Mouse (Mus musculus) yolk sac, embryonic 10.5 days (tissue): ENCODE measurements around the gene 9430097D07Rik.
A peak's percentile ranks its signal among the peaks of the same experiment; 100 is the strongest.

ENCODE experiments used
- DNase-seq: peaks from one replicate; pipeline ENCODE4 v3.0.0-alpha.2; 2017; ENCODE audit warnings: low spot score

9430097D07Rik gene

DNA sequence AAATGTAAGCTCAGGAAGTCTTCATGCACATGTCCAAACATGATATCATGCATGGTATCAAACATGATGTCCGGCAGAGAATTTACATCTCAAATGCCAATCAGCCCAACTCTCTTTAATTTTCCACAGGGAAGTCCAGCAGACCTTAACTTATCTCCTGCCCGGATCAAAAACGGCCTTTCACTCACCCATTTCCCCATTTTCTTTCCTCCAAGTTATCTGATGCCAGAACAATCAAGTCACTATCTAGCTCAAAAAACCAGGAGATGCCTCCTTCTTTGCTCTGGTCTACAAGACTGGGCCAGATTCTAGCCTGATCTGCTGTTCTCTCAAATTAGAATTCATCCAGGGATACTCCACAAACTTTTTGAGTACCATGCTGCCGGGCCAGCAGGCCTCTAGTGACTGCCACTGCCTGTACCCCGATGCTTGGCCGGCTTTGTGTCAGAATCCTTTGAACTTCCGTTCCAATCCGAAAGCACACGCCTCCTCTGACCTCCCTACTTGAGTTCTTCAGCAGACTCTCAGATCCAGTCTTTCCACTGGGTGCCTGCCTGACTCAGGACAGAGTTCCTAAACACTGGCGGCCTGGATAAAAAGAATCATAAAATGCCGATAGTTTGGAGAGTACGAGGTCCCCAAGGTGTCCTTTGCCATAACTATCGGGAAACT, 41.3 kb downstream of the 9430097D07Rik start:
- no peak for DNase-seq

DNA sequence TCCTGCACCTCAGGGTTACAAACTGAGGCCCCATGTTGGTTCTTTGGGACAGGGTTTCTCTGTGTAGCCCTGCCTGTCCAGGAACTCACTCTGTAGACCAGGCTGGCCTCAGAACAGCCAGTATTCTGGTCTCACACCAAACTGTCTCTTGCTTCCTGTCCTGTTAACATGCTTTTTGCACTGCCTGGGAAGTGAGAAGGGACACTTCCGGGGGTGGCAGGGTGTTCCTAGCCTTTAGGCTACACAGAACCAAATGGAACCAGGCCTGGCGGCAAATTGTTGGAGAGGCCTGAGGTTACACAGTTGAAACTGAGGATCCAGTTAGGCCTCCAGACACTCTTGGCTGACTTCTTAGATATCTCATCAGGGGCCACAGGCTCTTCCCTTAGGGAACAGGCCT, 42.3 kb downstream of the 9430097D07Rik start:
- DNase-seq, result no peak

DNA sequence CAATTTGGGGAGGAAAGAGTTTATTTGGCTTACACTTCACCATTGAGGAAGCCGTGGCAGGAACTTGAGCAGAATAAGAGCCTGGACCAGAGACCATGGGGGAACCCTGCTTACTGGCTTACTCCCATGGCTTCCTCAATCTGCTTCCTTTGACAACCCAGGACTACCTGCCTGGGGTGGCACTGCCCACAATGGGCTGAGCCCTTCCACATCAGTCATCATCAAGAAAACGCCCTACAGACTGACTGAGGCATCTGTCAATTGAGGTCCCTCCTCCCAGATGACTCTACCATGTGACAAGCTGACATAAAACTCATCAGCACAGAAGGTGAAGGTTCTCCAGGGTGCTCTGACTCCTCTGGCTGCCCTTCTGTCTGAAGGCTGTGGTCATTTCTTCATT, 45.0 kb downstream of the 9430097D07Rik start:
- DNase-seq, result no peak

DNA sequence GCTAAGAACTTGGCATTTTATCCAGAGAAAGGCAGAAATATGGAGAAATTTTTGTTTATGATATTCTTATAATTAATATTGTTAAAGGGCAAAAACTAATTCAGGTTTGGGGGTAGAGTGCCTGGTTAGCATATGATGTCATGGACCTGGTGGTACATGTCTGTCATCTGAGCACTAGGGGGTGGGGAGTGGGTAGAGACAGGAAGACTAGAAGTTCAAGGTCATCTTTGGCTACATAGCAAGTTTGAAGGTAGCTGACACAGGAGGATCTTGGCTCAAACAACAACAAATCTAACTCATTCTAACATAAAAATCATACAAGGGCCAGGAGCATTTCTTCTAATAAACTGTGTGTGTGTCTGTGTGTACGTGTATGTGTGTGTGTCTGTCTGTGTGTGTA, 47.2 kb downstream of the 9430097D07Rik start:
- no peak for DNase-seq

DNA sequence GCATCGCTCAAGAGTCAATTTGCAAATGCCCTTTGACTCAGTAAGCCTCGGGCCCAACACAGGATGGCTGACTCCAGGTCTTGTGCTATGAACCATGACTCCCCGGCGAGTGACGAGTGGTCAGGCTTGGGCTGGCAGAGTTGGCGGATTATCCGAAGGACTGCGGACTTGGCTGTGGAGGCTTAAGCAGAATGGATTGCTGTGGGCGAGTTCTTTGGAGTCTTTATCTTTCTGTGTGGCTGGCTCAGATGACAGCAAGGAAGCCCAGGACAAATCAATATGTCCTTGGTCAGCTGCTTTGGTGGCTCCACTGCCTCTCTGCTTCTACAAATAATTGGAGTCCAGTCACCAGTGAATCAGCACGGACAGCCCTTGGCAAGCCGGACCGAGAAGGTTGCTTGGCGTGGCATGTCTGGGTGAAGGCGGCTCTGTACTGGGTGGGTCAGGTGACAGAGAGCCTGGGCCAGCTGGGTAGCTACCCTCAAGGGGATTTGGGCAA, 48.0 kb downstream of the 9430097D07Rik start:
- no peak for DNase-seq

DNA sequence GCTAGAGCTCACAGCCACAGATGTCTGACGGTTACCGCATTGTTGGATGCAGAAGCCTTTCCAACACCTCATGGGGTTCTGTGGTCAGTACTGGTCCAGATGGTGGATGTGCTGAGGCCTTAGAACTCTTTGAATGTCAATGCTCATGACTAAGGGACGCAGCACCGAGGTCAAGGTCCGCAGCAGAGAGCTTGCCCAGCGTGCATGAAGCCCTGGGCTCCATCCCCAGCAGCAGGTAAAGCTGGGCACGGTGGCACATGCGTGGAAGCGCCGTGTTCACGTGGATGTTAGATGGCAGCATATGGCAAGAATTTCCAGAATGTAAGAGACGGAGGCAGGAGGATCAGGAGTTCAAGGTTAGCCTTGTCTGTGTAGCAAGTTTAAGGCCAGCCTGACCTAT, 49.7 kb downstream of the 9430097D07Rik start:
- DNase-seq, result no peak

DNA sequence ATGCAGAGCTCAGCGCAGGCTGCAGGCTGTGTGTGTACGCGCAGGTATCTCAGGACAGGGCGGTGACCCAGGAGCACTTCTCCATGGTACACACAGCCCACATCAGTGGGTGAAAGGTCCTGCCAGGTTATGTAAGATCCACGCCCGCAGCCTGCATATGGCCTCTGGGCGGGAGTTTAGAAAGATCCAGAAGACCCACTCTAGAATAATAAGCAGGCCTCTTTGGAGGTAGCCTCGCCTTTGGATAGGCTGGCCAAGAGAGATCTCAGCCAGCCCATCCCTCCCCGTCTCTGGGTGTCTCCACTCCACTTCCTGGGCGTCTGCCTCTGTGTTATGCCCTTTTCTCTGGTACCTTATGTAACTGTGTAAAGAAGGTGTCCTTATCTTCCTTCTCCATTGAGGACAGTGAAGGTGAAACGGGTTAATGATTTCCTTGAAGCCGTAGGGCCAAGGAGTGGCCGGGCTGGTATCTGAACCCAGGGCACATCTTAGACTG, 50.9 kb downstream of the 9430097D07Rik start:
- DNase-seq, result peak; percentile 80
